Mouse (Mus musculus): ENCODE data around the gene Plb1. TPM values are rescaled to one million over a fixed set of nuclear protein-coding genes. Genes with fewer than 3 reads are reported as not detected.

The Plb1 gene
- polyA plus RNA-seq, 1 experiment, result not detected

- Histone ChIP-seq H3K4me1 (ENCODE audit: control insufficient read depth, insufficient read depth, insufficient read length, low read length) (peaks cover 5% of the 10 kb centered on the region), H3K4me3 (ENCODE audit: insufficient read depth, low read depth, low read length) (no peak overlapping the region), H3K27ac (replicated peaks; ENCODE audit: low read depth, low read length) (no peak overlapping the region)
Observed at GRCm38 (mm10) chr5:32336092-32336491, 103.6 kb downstream of the Plb1 start.

GRCm38 (mm10) chr5:32337336-32337735 is 104.8 kb downstream of the Plb1 start:
- H3K27ac ChIP-seq (replicated peaks; ENCODE audit: low read depth, low read length), result no peak overlapping the region
- no peak overlapping the region for H3K4me3 ChIP-seq (ENCODE audit: insufficient read depth, low read depth, low read length)
- H3K4me1 ChIP-seq (ENCODE audit: control insufficient read depth, insufficient read depth, insufficient read length, low read length), result peaks cover 5% of the 10 kb centered on the region

- Histone ChIP-seq H3K27ac (replicated peaks; ENCODE audit: low read depth, low read length) (no peak overlapping the region), H3K4me3 (ENCODE audit: insufficient read depth, low read depth, low read length) (no peak overlapping the region), H3K4me1 (ENCODE audit: control insufficient read depth, insufficient read depth, insufficient read length, low read length) (peaks cover 5% of the 10 kb centered on the region)
Observed at GRCm38 (mm10) chr5:32338339-32338738, 105.8 kb downstream of the Plb1 start.

- Histone ChIP-seq H3K27ac (replicated peaks; ENCODE audit: low read depth, low read length) (no peak overlapping the region), H3K4me1 (ENCODE audit: control insufficient read depth, insufficient read depth, insufficient read length, low read length) (peaks cover 5% of the 10 kb centered on the region)
Observed at GRCm38 (mm10) chr5:32338766-32339165, 106.3 kb downstream of the Plb1 start.

GRCm38 (mm10) chr5:32340246-32340645 is 107.7 kb downstream of the Plb1 start:
- Histone ChIP-seq H3K4me1 (ENCODE audit: control insufficient read depth, insufficient read depth, insufficient read length, low read length) (peaks cover 5% of the 10 kb centered on the region), H3K27ac (replicated peaks; ENCODE audit: low read depth, low read length) (no peak overlapping the region), H3K4me3 (ENCODE audit: insufficient read depth, low read depth, low read length) (no peak overlapping the region)

More at GRCm38 (mm10) chr5:32338766-32339165, 106.3 kb downstream of the Plb1 start:
- no peak overlapping the region for H3K4me3 ChIP-seq (ENCODE audit: insufficient read depth, low read depth, low read length)

- H3K4me1 ChIP-seq (ENCODE audit: control insufficient read depth, insufficient read depth, insufficient read length, low read length), result peaks cover 10% of the 10 kb centered on the region; the same call in 1 of the 2 replicates
- H3K4me3 ChIP-seq (ENCODE audit: insufficient read depth, low read depth, low read length), result no peak overlapping the region
- no peak overlapping the region for H3K27ac ChIP-seq (replicated peaks; ENCODE audit: low read depth, low read length)
Observed at GRCm38 (mm10) chr5:32342711-32343285, 110.3 kb downstream of the Plb1 start.

- no peak overlapping the region; the same call in 1 of the 2 replicates for H3K27ac ChIP-seq (replicated peaks; ENCODE audit: low read depth, low read length)
- peaks cover 23% of the 10 kb centered on the region for H3K4me1 ChIP-seq (ENCODE audit: control insufficient read depth, insufficient read depth, insufficient read length, low read length)
- no peak overlapping the region for H3K4me3 ChIP-seq (ENCODE audit: insufficient read depth, low read depth, low read length)
Observed at GRCm38 (mm10) chr5:32346025-32346912, 113.8 kb downstream of the Plb1 start.

- Histone ChIP-seq H3K4me3 (ENCODE audit: insufficient read depth, low read depth, low read length) (no peak overlapping the region), H3K27ac (replicated peaks; ENCODE audit: low read depth, low read length) (peak overlapping the region; percentile 37; the same call in 1 of the 2 replicates), H3K4me1 (ENCODE audit: control insufficient read depth, insufficient read depth, insufficient read length, low read length) (peaks cover 28% of the 10 kb centered on the region)
Observed at GRCm38 (mm10) chr5:32349718-32350117, 117.2 kb downstream of the Plb1 start.

GRCm38 (mm10) chr5:32350551-32351256 is 118.2 kb downstream of the Plb1 start:
- peaks cover 26% of the 10 kb centered on the region for H3K4me1 ChIP-seq (ENCODE audit: control insufficient read depth, insufficient read depth, insufficient read length, low read length)
- 0 out of 2 replicates have a peak overlapping the region, but pooled peaks have one; percentile 37 for H3K27ac ChIP-seq (replicated peaks; ENCODE audit: low read depth, low read length)
- H3K4me3 ChIP-seq (ENCODE audit: insufficient read depth, low read depth, low read length), result no peak overlapping the region

- Histone ChIP-seq H3K27ac (replicated peaks; ENCODE audit: low read depth, low read length) (no peak overlapping the region), H3K4me3 (ENCODE audit: insufficient read depth, low read depth, low read length) (no peak overlapping the region), H3K4me1 (ENCODE audit: control insufficient read depth, insufficient read depth, insufficient read length, low read length) (peaks cover 23% of the 10 kb centered on the region)
Observed at GRCm38 (mm10) chr5:32351721-32352465, 119.4 kb downstream of the Plb1 start.

GRCm38 (mm10) chr5:32352845-32353244 is 120.3 kb downstream of the Plb1 start:
- H3K4me3 ChIP-seq (ENCODE audit: insufficient read depth, low read depth, low read length), result no peak overlapping the region
- H3K27ac ChIP-seq (replicated peaks; ENCODE audit: low read depth, low read length), result no peak overlapping the region
- H3K4me1 ChIP-seq (ENCODE audit: control insufficient read depth, insufficient read depth, insufficient read length, low read length), result peaks cover 23% of the 10 kb centered on the region

- H3K4me3 ChIP-seq (ENCODE audit: insufficient read depth, low read depth, low read length), result no peak overlapping the region
- no peak overlapping the region for H3K27ac ChIP-seq (replicated peaks; ENCODE audit: low read depth, low read length)
- H3K4me1 ChIP-seq (ENCODE audit: control insufficient read depth, insufficient read depth, insufficient read length, low read length), result peaks cover 23% of the 10 kb centered on the region
Observed at GRCm38 (mm10) chr5:32353280-32353679, 120.8 kb downstream of the Plb1 start.

GRCm38 (mm10) chr5:32360511-32360910 is 128.0 kb downstream of the Plb1 start:
- Histone ChIP-seq H3K4me3 (ENCODE audit: insufficient read depth, low read depth, low read length) (no peak overlapping the region), H3K27ac (replicated peaks; ENCODE audit: low read depth, low read length) (no peak overlapping the region), H3K4me1 (ENCODE audit: control insufficient read depth, insufficient read depth, insufficient read length, low read length) (no peaks in the 10 kb centered on the region)

GRCm38 (mm10) chr5:32361441-32362235 is 129.1 kb downstream of the Plb1 start:
- no peak overlapping the region for H3K4me3 ChIP-seq (ENCODE audit: insufficient read depth, low read depth, low read length)
- no peaks in the 10 kb centered on the region for H3K4me1 ChIP-seq (ENCODE audit: control insufficient read depth, insufficient read depth, insufficient read length, low read length)
- H3K27ac ChIP-seq (replicated peaks; ENCODE audit: low read depth, low read length), result no peak overlapping the region
